Mouse (Mus musculus): ENCODE measurements around the gene Nme2. TPM values are rescaled to one million over a fixed set of nuclear protein-coding genes. Genes with fewer than 3 reads are reported as not detected.

Gene Nme2
- total and polyA plus RNA-seq, 2 experiments from 2014 or later, result 139 to 286 TPM

DNA sequence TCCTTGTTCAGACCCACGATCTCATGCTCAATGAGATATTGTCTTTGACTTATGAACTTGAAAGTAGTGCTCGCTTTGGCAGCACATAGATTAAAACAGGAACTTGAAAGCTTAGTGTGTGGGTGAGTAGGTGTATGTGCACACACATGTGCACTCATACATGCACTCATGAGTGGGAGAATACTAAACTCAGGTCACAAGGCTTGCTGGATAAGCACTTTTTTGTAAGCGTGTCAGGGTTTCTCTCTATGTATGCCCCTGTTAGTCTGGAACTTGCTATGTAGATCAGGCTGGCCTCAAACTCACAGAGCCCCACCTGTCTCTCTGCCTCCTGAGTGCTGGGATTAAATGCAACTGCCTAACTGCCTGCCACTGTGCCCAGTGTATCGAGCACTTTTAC lies 31.0 kb upstream of the Nme2 start:
- Histone ChIP-seq H3K4me2 (ENCODE audit: low read depth, low read length, poor library complexity, severe bottlenecking) (no peak overlapping the region), H3K4me1 (ENCODE audit: insufficient read depth, low read length) (no peaks in the 10 kb centered on the region)
- DNase-seq (ENCODE audit: low spot score), result no peak

GRCm38 (mm10) chr11:93986298-93986697 lies 30.2 kb upstream of the Nme2 start:
- DNase-seq (ENCODE audit: low spot score) (no peak), ATAC-seq (ENCODE audit: low FRiP score) (no peak)
- H3K4me1 ChIP-seq (ENCODE audit: insufficient read depth, low read length), result no peaks in the 10 kb centered on the region
- H3K9ac ChIP-seq (replicated peaks; ENCODE audit: low read length, poor library complexity, severe bottlenecking), result no peak overlapping the region
- no peak overlapping the region for H3K4me3 ChIP-seq (ENCODE audit: low read depth, low read length)
- H3K9me3 ChIP-seq (ENCODE audit: low read length), result no peaks in the 10 kb centered on the region
- no peak overlapping the region for H3K4me2 ChIP-seq (ENCODE audit: low read depth, low read length, poor library complexity, severe bottlenecking)
- TF ChIP-seq CTCF (IDR thresholded peaks at IDR 0.05), result no peak
- H3K27me3 ChIP-seq (ENCODE audit: insufficient read depth, low read length), result no peaks in the 10 kb centered on the region
- H3K36me3 ChIP-seq (ENCODE audit: insufficient read depth, low read length), result no peaks in the 10 kb centered on the region
- no peak overlapping the region for H3K27ac ChIP-seq (ENCODE audit: low read depth, low read length)

More for the DNA sequence above, 31.0 kb upstream of the Nme2 start:
- no peak for ATAC-seq (ENCODE audit: low FRiP score)
- no peak overlapping the region for H3K27ac ChIP-seq (ENCODE audit: low read depth, low read length)
- H3K36me3 ChIP-seq (ENCODE audit: insufficient read depth, low read length), result no peaks in the 10 kb centered on the region
- H3K4me3 ChIP-seq (ENCODE audit: low read depth, low read length), result no peak overlapping the region
- H3K9ac ChIP-seq (replicated peaks; ENCODE audit: low read length, poor library complexity, severe bottlenecking), result no peak overlapping the region
- H3K27me3 ChIP-seq (ENCODE audit: insufficient read depth, low read length), result no peaks in the 10 kb centered on the region
- 83% methylated on average over 4 of the region's 4 CpGs for WGBS
- no peaks in the 10 kb centered on the region for H3K9me3 ChIP-seq (ENCODE audit: low read length)
- TF ChIP-seq CTCF (IDR thresholded peaks at IDR 0.05), result no peak

GRCm38 (mm10) chr11:93985265-93985664 lies 29.2 kb upstream of the Nme2 start:
- H3K36me3 ChIP-seq (ENCODE audit: insufficient read depth, low read length), result no peaks in the 10 kb centered on the region
- DNase-seq (ENCODE audit: low spot score) (no peak), ATAC-seq (ENCODE audit: low FRiP score) (no peak)
- H3K4me3 ChIP-seq (ENCODE audit: low read depth, low read length), result no peak overlapping the region
- H3K4me1 ChIP-seq (ENCODE audit: insufficient read depth, low read length), result no peaks in the 10 kb centered on the region
- H3K27me3 ChIP-seq (ENCODE audit: insufficient read depth, low read length), result no peaks in the 10 kb centered on the region
- no peaks in the 10 kb centered on the region for H3K9me3 ChIP-seq (ENCODE audit: low read length)
- H3K27ac ChIP-seq (ENCODE audit: low read depth, low read length), result no peak overlapping the region
- WGBS, result 89% methylated on average over 5 of the region's 5 CpGs
- no peak for TF ChIP-seq CTCF (IDR thresholded peaks at IDR 0.05)
- no peak overlapping the region for H3K9ac ChIP-seq (replicated peaks; ENCODE audit: low read length, poor library complexity, severe bottlenecking)
- no peak overlapping the region for H3K4me2 ChIP-seq (ENCODE audit: low read depth, low read length, poor library complexity, severe bottlenecking)

DNA sequence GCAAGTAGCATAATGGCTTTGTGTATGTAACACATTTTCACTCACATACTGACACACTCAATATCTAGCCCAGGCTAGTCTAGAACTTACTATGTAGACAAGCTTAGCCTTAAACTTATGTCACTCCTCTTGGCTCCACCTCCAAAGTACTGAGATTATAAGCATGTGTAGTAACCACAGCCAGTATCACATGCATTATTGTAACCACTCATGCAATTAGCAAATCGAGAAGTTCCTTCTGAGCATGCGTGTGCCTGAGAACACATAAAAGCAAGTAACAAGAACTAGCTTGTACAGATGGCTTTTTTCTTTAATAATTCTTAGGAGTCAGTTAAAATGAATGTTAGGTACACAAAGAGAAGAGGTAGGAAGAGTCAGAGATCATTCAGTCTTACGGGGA lies 28.6 kb upstream of the Nme2 start:
- no peak overlapping the region for H3K4me2 ChIP-seq (ENCODE audit: low read depth, low read length, poor library complexity, severe bottlenecking)
- H3K36me3 ChIP-seq (ENCODE audit: insufficient read depth, low read length), result no peaks in the 10 kb centered on the region
- 94% methylated on average over 3 of the region's 3 CpGs for WGBS
- no peaks in the 10 kb centered on the region for H3K9me3 ChIP-seq (ENCODE audit: low read length)
- no peaks in the 10 kb centered on the region for H3K27me3 ChIP-seq (ENCODE audit: insufficient read depth, low read length)
- no peak overlapping the region for H3K9ac ChIP-seq (replicated peaks; ENCODE audit: low read length, poor library complexity, severe bottlenecking)
- H3K4me1 ChIP-seq (ENCODE audit: insufficient read depth, low read length), result no peaks in the 10 kb centered on the region
- DNase-seq (ENCODE audit: low spot score) (no peak), ATAC-seq (ENCODE audit: low FRiP score) (no peak)
- no peak overlapping the region for H3K27ac ChIP-seq (ENCODE audit: low read depth, low read length)
- no peak overlapping the region for H3K4me3 ChIP-seq (ENCODE audit: low read depth, low read length)
- TF ChIP-seq CTCF (IDR thresholded peaks at IDR 0.05), result no peak

DNA sequence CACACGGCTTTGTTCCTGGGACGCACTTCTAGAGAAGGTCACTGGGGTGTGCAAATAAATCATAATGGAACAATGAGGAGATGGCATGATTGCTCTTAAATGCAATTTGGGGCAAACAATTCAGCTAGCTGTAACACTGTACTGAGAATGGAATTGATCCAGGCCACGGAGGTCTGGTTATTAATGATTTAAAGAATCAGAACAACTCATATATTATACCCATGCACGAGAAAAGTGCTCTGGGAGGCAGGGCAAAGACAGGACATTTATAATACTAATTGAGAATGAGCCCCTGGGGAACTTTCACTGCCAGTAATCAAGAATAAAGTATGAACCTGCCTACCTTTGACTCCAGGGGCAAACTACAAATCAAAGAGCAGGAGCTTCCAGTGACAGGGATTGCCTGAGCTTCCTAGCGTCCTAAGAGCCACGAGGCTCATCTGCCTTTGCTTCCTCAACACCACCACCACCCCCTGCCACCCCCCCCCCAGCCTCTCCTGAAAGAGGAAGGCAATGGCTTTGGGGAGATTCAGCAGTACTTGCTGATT lies 23.5 kb upstream of the Nme2 start:
- TF ChIP-seq CTCF (IDR thresholded peaks at IDR 0.05), result no peak
- 67% methylated on average over 6 of the region's 6 CpGs for WGBS
- no peak overlapping the region for H3K9ac ChIP-seq (replicated peaks; ENCODE audit: low read length, poor library complexity, severe bottlenecking)
- H3K27me3 ChIP-seq (ENCODE audit: insufficient read depth, low read length), result no peaks in the 10 kb centered on the region
- H3K4me1 ChIP-seq (ENCODE audit: insufficient read depth, low read length), result no peaks in the 10 kb centered on the region
- H3K4me2 ChIP-seq (ENCODE audit: low read depth, low read length, poor library complexity, severe bottlenecking), result no peak overlapping the region
- H3K36me3 ChIP-seq (ENCODE audit: insufficient read depth, low read length), result no peaks in the 10 kb centered on the region
- no peak for ATAC-seq (ENCODE audit: low FRiP score)
- no peak overlapping the region for H3K4me3 ChIP-seq (ENCODE audit: low read depth, low read length)
- H3K9me3 ChIP-seq (ENCODE audit: low read length), result no peaks in the 10 kb centered on the region
- peak; percentile 22 for DNase-seq (ENCODE audit: low spot score)
- no peak overlapping the region for H3K27ac ChIP-seq (ENCODE audit: low read depth, low read length)

GRCm38 (mm10) chr11:93972951-93973350 lies 16.9 kb upstream of the Nme2 start:
- Histone ChIP-seq H3K27me3 (ENCODE audit: insufficient read depth, low read length) (no peaks in the 10 kb centered on the region), H3K4me1 (ENCODE audit: insufficient read depth, low read length) (no peaks in the 10 kb centered on the region), H3K9ac (replicated peaks; ENCODE audit: low read length, poor library complexity, severe bottlenecking) (no peak overlapping the region), H3K4me2 (ENCODE audit: low read depth, low read length, poor library complexity, severe bottlenecking) (no peak overlapping the region), H3K36me3 (ENCODE audit: insufficient read depth, low read length) (no peaks in the 10 kb centered on the region), H3K9me3 (ENCODE audit: low read length) (no peaks in the 10 kb centered on the region), H3K4me3 (ENCODE audit: low read depth, low read length) (no peak overlapping the region), H3K27ac (ENCODE audit: low read depth, low read length) (no peak overlapping the region)
- no peak for TF ChIP-seq CTCF (IDR thresholded peaks at IDR 0.05)
- no peak for DNase-seq (ENCODE audit: low spot score)
- ATAC-seq (ENCODE audit: low FRiP score), result no peak
- 86% methylated on average over 5 of the region's 5 CpGs for WGBS
